Mouse (Mus musculus): ENCODE measurements around the gene Slc17a7. TPM values are rescaled to one million over a fixed set of nuclear protein-coding genes. Genes with fewer than 3 reads are reported as not detected.

Slc17a7 gene
- polyA plus RNA-seq, 1 experiment from 2014 or later = 0.28 TPM

- Histone ChIP-seq H3K4me3 (ENCODE audit: low read length) (no peak overlapping the region), H3K4me2 (replicated peaks; ENCODE audit: low read depth, low read length) (no peak overlapping the region), H3K9ac (ENCODE audit: low read depth, low read length) (no peak overlapping the region), H3K4me1 (ENCODE audit: control insufficient read depth, insufficient read depth, low read length) (peaks cover 14% of the 10 kb centered on the region), H3K27me3 (ENCODE audit: control insufficient read depth, insufficient read depth, low read length) (no peaks in the 10 kb centered on the region), H3K9me3 (ENCODE audit: control insufficient read depth, low read length) (no peaks in the 10 kb centered on the region), H3K36me3 (ENCODE audit: control insufficient read depth, insufficient read depth, low read length) (peaks cover 97% of the 10 kb centered on the region), H3K27ac (ENCODE audit: low read depth, low read length) (no peak overlapping the region)
- no peak for ATAC-seq (ENCODE audit: low FRiP score, low TSS enrichment)
- 94% methylated on average over 2 of the region's 2 CpGs for WGBS
Measured at GRCm38 (mm10) chr7:45221680-45222079, 57.9 kb downstream of the Slc17a7 start.

GRCm38 (mm10) chr7:45224826-45225225 is 61.1 kb downstream of the Slc17a7 start:
- Histone ChIP-seq H3K27me3 (ENCODE audit: control insufficient read depth, insufficient read depth, low read length) (no peaks in the 10 kb centered on the region), H3K4me1 (ENCODE audit: control insufficient read depth, insufficient read depth, low read length) (no peaks in the 10 kb centered on the region), H3K9me3 (ENCODE audit: control insufficient read depth, low read length) (no peaks in the 10 kb centered on the region), H3K4me3 (ENCODE audit: low read length) (no peak overlapping the region), H3K9ac (ENCODE audit: low read depth, low read length) (no peak overlapping the region), H3K27ac (ENCODE audit: low read depth, low read length) (no peak overlapping the region), H3K36me3 (ENCODE audit: control insufficient read depth, insufficient read depth, low read length) (peaks cover 98% of the 10 kb centered on the region), H3K4me2 (replicated peaks; ENCODE audit: low read depth, low read length) (no peak overlapping the region)
- no peak for ATAC-seq (ENCODE audit: low FRiP score, low TSS enrichment)
- WGBS = 93% methylated on average over 7 of the region's 7 CpGs

MicroRNA genes within 50 kb of the gene (microRNA counts, 519-probe panel; counts per million panel counts)
- microRNA mmu-miR-150 = 2,467 counts per million, percentile 5 among the panel's probes with 10 or more counts

Small RNA genes within 50 kb of the gene (microRNA-seq; reads per million reads assigned to microRNA genes)
- gene Mir150 (14.5 reads per million, percentile 31 among the genes with 10 or more reads in this experiment), gene Mir5121 (25.9 reads per million, percentile 37 among the genes with 10 or more reads in this experiment), gene Mir7055 (not detected)

Other genes with a start within 250 kb of the Slc17a7 start
- 80.5 and 88.5 TPM in 2 replicates for gene Ap2a1, start 234.5 kb upstream of the Slc17a7 start, polyA plus RNA-seq (2014; fragmentation: Nextera tagmentation; extraction: Ambion mirVana)
- gene Tsks, start 220.7 kb upstream of the Slc17a7 start, polyA plus RNA-seq (2014; fragmentation: Nextera tagmentation; extraction: Ambion mirVana) = 0.37 TPM in 1 of 2 replicates, not detected in the other
- 13.7 and 19.2 TPM in 2 replicates for gene Cpt1c, start 189.1 kb upstream of the Slc17a7 start, polyA plus RNA-seq (2014; fragmentation: Nextera tagmentation; extraction: Ambion mirVana)
- 258 and 308 TPM in 2 replicates for gene Prmt1, start 177.4 kb upstream of the Slc17a7 start, polyA plus RNA-seq (2014; fragmentation: Nextera tagmentation; extraction: Ambion mirVana)
- gene Irf3, start 166.3 kb upstream of the Slc17a7 start, polyA plus RNA-seq (2014; fragmentation: Nextera tagmentation; extraction: Ambion mirVana) = 66.2 and 81.6 TPM in 2 replicates
- 54.9 and 71.1 TPM in 2 replicates for gene Bcl2l12, start 165.2 kb upstream of the Slc17a7 start, polyA plus RNA-seq (2014; fragmentation: Nextera tagmentation; extraction: Ambion mirVana)
- 46.5 and 54.0 TPM in 2 replicates for gene Scaf1, start 147.6 kb upstream of the Slc17a7 start, polyA plus RNA-seq (2014; fragmentation: Nextera tagmentation; extraction: Ambion mirVana)
- gene Rras, start 146.0 kb upstream of the Slc17a7 start, polyA plus RNA-seq (2014; fragmentation: Nextera tagmentation; extraction: Ambion mirVana) = 31.8 and 35.2 TPM in 2 replicates
- 16.3 and 18.9 TPM in 2 replicates for gene Prr12, start 111.1 kb upstream of the Slc17a7 start, polyA plus RNA-seq (2014; fragmentation: Nextera tagmentation; extraction: Ambion mirVana)
- gene Nosip, start 101.5 kb upstream of the Slc17a7 start, polyA plus RNA-seq (2014; fragmentation: Nextera tagmentation; extraction: Ambion mirVana) = 65.3 and 75.0 TPM in 2 replicates
- 27.0 and 27.3 TPM in 2 replicates for gene Prrg2, start 101.3 kb upstream of the Slc17a7 start, polyA plus RNA-seq (2014; fragmentation: Nextera tagmentation; extraction: Ambion mirVana)
- gene Rcn3, start 71.7 kb upstream of the Slc17a7 start, polyA plus RNA-seq (2014; fragmentation: Nextera tagmentation; extraction: Ambion mirVana) = 301 and 308 TPM in 2 replicates
- 48.9 and 67.4 TPM in 2 replicates for gene Fcgrt, start 60.1 kb upstream of the Slc17a7 start, polyA plus RNA-seq (2014; fragmentation: Nextera tagmentation; extraction: Ambion mirVana)
- gene Rps11, start 39.5 kb upstream of the Slc17a7 start, polyA plus RNA-seq (2014; fragmentation: Nextera tagmentation; extraction: Ambion mirVana) = 1,882 and 1,923 TPM in 2 replicates
- 1,416 and 1,603 TPM in 2 replicates for gene Rpl13a, start 35.2 kb upstream of the Slc17a7 start, polyA plus RNA-seq (2014; fragmentation: Nextera tagmentation; extraction: Ambion mirVana)
- 0.19 and 0.47 TPM in 2 replicates for gene Gm45713, start 27.7 kb upstream of the Slc17a7 start, polyA plus RNA-seq (2014; fragmentation: Nextera tagmentation; extraction: Ambion mirVana)
- 1.0 and 1.3 TPM in 2 replicates for gene Flt3l, start 27.5 kb upstream of the Slc17a7 start, polyA plus RNA-seq (2014; fragmentation: Nextera tagmentation; extraction: Ambion mirVana)
- 101 and 110 TPM in 2 replicates for gene Pih1d1, start 9.6 kb upstream of the Slc17a7 start, polyA plus RNA-seq (2014; fragmentation: Nextera tagmentation; extraction: Ambion mirVana)
- 46.6 and 58.0 TPM in 2 replicates for gene Aldh16a1, start 9.4 kb upstream of the Slc17a7 start, polyA plus RNA-seq (2014; fragmentation: Nextera tagmentation; extraction: Ambion mirVana)
- gene Gfy, start 15.6 kb downstream of the Slc17a7 start, polyA plus RNA-seq (2014; fragmentation: Nextera tagmentation; extraction: Ambion mirVana) = not detected in 2 replicates
- gene Pth2, start 17.0 kb downstream of the Slc17a7 start, polyA plus RNA-seq (2014; fragmentation: Nextera tagmentation; extraction: Ambion mirVana) = not detected in 2 replicates
- gene Ccdc155, start 40.9 kb downstream of the Slc17a7 start, polyA plus RNA-seq (2014; fragmentation: Nextera tagmentation; extraction: Ambion mirVana) = 0.93 and 1.1 TPM in 2 replicates
- gene Dkkl1, start 48.2 kb downstream of the Slc17a7 start, polyA plus RNA-seq (2014; fragmentation: Nextera tagmentation; extraction: Ambion mirVana) = 0.44 and 1.1 TPM in 2 replicates
- 206 and 234 TPM in 2 replicates for gene Tead2, start 51.8 kb downstream of the Slc17a7 start, polyA plus RNA-seq (2014; fragmentation: Nextera tagmentation; extraction: Ambion mirVana)
- gene Cd37, start 75.2 kb downstream of the Slc17a7 start, polyA plus RNA-seq (2014; fragmentation: Nextera tagmentation; extraction: Ambion mirVana) = 0.60 and 1.2 TPM in 2 replicates
- 0.18 and 0.20 TPM in 2 replicates for gene Slc6a16, start 77.1 kb downstream of the Slc17a7 start, polyA plus RNA-seq (2014; fragmentation: Nextera tagmentation; extraction: Ambion mirVana)
- gene Slc6a21, start 113.6 kb downstream of the Slc17a7 start, polyA plus RNA-seq (2014; fragmentation: Nextera tagmentation; extraction: Ambion mirVana) = not detected in 2 replicates
- gene Trpm4, start 169.8 kb downstream of the Slc17a7 start, polyA plus RNA-seq (2014; fragmentation: Nextera tagmentation; extraction: Ambion mirVana) = 10.1 and 11.3 TPM in 2 replicates
- gene Hrc, start 171.3 kb downstream of the Slc17a7 start, polyA plus RNA-seq (2014; fragmentation: Nextera tagmentation; extraction: Ambion mirVana) = 1.5 and 2.7 TPM in 2 replicates
- 6.7 and 7.6 TPM in 2 replicates for gene Ppfia3, start 203.1 kb downstream of the Slc17a7 start, polyA plus RNA-seq (2014; fragmentation: Nextera tagmentation; extraction: Ambion mirVana)
- gene Lin7b, start 206.6 kb downstream of the Slc17a7 start, polyA plus RNA-seq (2014; fragmentation: Nextera tagmentation; extraction: Ambion mirVana) = 0.57 and 0.66 TPM in 2 replicates
- gene Snrnp70, start 231.8 kb downstream of the Slc17a7 start, polyA plus RNA-seq (2014; fragmentation: Nextera tagmentation; extraction: Ambion mirVana) = 100 and 171 TPM in 2 replicates
- gene Kcna7, start 241.7 kb downstream of the Slc17a7 start, polyA plus RNA-seq (2014; fragmentation: Nextera tagmentation; extraction: Ambion mirVana) = not detected in 2 replicates
- gene Ntf5, start 249.7 kb downstream of the Slc17a7 start, polyA plus RNA-seq (2014; fragmentation: Nextera tagmentation; extraction: Ambion mirVana) = 1.3 and 1.4 TPM in 2 replicates